Mouse (Mus musculus) mouse trophoblast stem cell (cell line): ENCODE results near the gene Mex3d.

Experiments
- in situ Hi-C, 2 experiments: fragments of 300-500 bp; cut with MseI, MboI; formaldehyde crosslinking; loops; 2 replicates in 1 of 2; 3 replicates in 1 of 2; pipeline ENCODE4 v1.15.1; 2025

Gene Mex3d

GRCm38 (mm10) chr10:80412656-80413541 is 25.4 kb upstream of the Mex3d start:
- in situ Hi-C loops: no loop called here

GRCm38 (mm10) chr10:80407924-80408323 is 20.5 kb upstream of the Mex3d start:
- in situ Hi-C loops: no loop called here

- in situ Hi-C loops: no loop called here
Measured at GRCm38 (mm10) chr10:80406684-80407501, 19.4 kb upstream of the Mex3d start, which contains the start of gene Uqcr11. Gene Uqcr11, minus strand, starts transcription at chr10:80406830.

GRCm38 (mm10) chr10:80405481-80406173 is 18.2 kb upstream of the Mex3d start:
- in situ Hi-C loops: no loop called here

GRCm38 (mm10) chr10:80403044-80403692 is 15.7 kb upstream of the Mex3d start:
- in situ Hi-C loops: no loop called here

GRCm38 (mm10) chr10:80400704-80401161 is 13.3 kb upstream of the Mex3d start:
- in situ Hi-C loops: no loop called here

- in situ Hi-C loops: no loop called here
Measured at GRCm38 (mm10) chr10:80399973-80400703, 12.7 kb upstream of the Mex3d start.

GRCm38 (mm10) chr10:80399191-80399972 is 11.9 kb upstream of the Mex3d start, which contains the start of gene Mbd3:
Gene Mbd3, minus strand, starts transcription at chr10:80399550.
- in situ Hi-C loops: no loop called here

- in situ Hi-C loops: no loop called here
Measured at GRCm38 (mm10) chr10:80398719-80399190, 11.3 kb upstream of the Mex3d start.

- in situ Hi-C loops: no loop called here
Measured at GRCm38 (mm10) chr10:80398174-80398535, 10.7 kb upstream of the Mex3d start.

GRCm38 (mm10) chr10:80397524-80398173 is 10.2 kb upstream of the Mex3d start:
- in situ Hi-C loops: no loop called here

GRCm38 (mm10) chr10:80396822-80397523 is 9.5 kb upstream of the Mex3d start:
- in situ Hi-C loops: no loop called here

- in situ Hi-C loops: no loop called here
Measured at GRCm38 (mm10) chr10:80395025-80395627, 7.7 kb upstream of the Mex3d start.

GRCm38 (mm10) chr10:80392687-80393086 is 5.2 kb upstream of the Mex3d start:
- in situ Hi-C loops: no loop called here

- in situ Hi-C loops: no loop called here
Measured at GRCm38 (mm10) chr10:80390697-80391096, 3.2 kb upstream of the Mex3d start.

- in situ Hi-C loops: no loop called here
Measured at GRCm38 (mm10) chr10:80389185-80389708, 1.8 kb upstream of the Mex3d start.

- in situ Hi-C loops: no loop called here
Measured at GRCm38 (mm10) chr10:80388731-80389130, 1.3 kb upstream of the Mex3d start.
